Comparison of ENCODE assay signal across 10 mouse cellular contexts in genomic region chrX:72012236-72012635, GRCm38 (mm10). TPM values are rescaled to one million over a fixed set of nuclear protein-coding genes. Genes with fewer than 3 reads are reported as not detected.
DNase-seq lines count a peak whose midpoint lies in the region; ATAC-seq and TF ChIP-seq lines count a peak whose summit lies in the region.
"Had no signal": no experiment of that assay in that cellular context is flagged by ENCODE, and none has a peak within 500 bp of the region (broad histone marks: within the 10 kb centered on the region; RNA-seq: fewer than 3 reads in every experiment).

No protein-coding gene starts in this region.

- H3K4me2 ChIP-seq in heart, embryonic 16.5 days (ENCODE audit: low read depth, low read length) = no peak overlapping the region

- no peak for TF ChIP-seq POLR2A in cerebellum, adult 2 months (IDR thresholded peaks at IDR 0.05; ENCODE audit: borderline replicate concordance, insufficient read depth, low read length)

- no peak overlapping the region for H3K4me3 ChIP-seq in cerebellum, adult 2 months (replicated peaks; ENCODE audit: insufficient read depth, low read depth, low read length)
- no peak overlapping the region for H3K4me3 ChIP-seq in heart, embryonic 16.5 days (ENCODE audit: low read length)

- peak; percentile 76; the same call in 1 of the 2 replicates for ATAC-seq in heart, embryonic 16.5 days (replicated peaks; ENCODE audit: extremely low read depth, insufficient read depth, low FRiP score)

- 5% methylated on average over 9 of the region's 9 CpGs for WGBS in cerebellum, adult 2 months
- WGBS in heart, embryonic 16.5 days = 47% methylated on average over 9 of the region's 9 CpGs

- H3K9ac ChIP-seq in heart, embryonic 16.5 days (ENCODE audit: low read length) = no peak overlapping the region

- peak; percentile 9 to 45 for DNase-seq in cerebellum, adult 2 months
- DNase-seq in cerebellum, adult 9-10 months = no peak
- DNase-seq in kidney, postnatal 14 days = peak; percentile 14
- no peak for DNase-seq in kidney, adult 11 months
- peak; percentile 29 for DNase-seq in lung, postnatal 25 days (ENCODE audit: low spot score)
- DNase-seq in ovary, adult 18-20 months (ENCODE audit: low spot score) = no peak
- DNase-seq in gastrocnemius, adult 8-10 months (ENCODE audit: low spot score in 2 of 2) = no peak

- TF ChIP-seq CTCF in cerebellum, adult 2 months (IDR thresholded peaks at IDR 0.05; ENCODE audit: borderline replicate concordance, insufficient read depth, low read depth, low read length) = no peak

- no peaks in the 10 kb centered on the region; the same call in 1 of the 2 replicates for H3K4me1 ChIP-seq in cerebellum, adult 2 months (ENCODE audit: control insufficient read depth, insufficient read depth, low read length)
- 0 out of 2 replicates have a peak, but pooled peaks cover 2% of the 10 kb centered on the region for H3K4me1 ChIP-seq in heart, embryonic 16.5 days (ENCODE audit: control insufficient read depth, insufficient read depth, low read length)

- no peaks in the 10 kb centered on the region for H3K9me3 ChIP-seq in heart, embryonic 16.5 days (replicated peaks; ENCODE audit: control insufficient read depth, low read length)

- H3K27me3 ChIP-seq in cerebellum, adult 2 months (ENCODE audit: control insufficient read depth, insufficient read depth, low read length) = no peaks in the 10 kb centered on the region
- H3K27me3 ChIP-seq in heart, embryonic 16.5 days (ENCODE audit: control insufficient read depth, insufficient read depth, low read length) = no peaks in the 10 kb centered on the region

- no peak overlapping the region for H3K27ac ChIP-seq in cerebellum, adult 2 months (ENCODE audit: insufficient read depth, low read length)
- H3K27ac ChIP-seq in heart, embryonic 16.5 days (ENCODE audit: low read length) = peak overlapping the region; percentile 52

- H3K36me3 ChIP-seq in heart, embryonic 16.5 days (ENCODE audit: control insufficient read depth, insufficient read depth) = no peaks in the 10 kb centered on the region

RNA-seq across cellular contexts. Expression of gene Cnga2, which starts 20.6 kb away (rescaled TPM):
- polyA plus RNA-seq in cerebellum, adult 2 months (2012; rRNA removed) = 0.21 and 0.23 TPM in 2 replicates
- polyA plus RNA-seq in heart, embryonic 16.5 days (2015; fragmentation: Nextera tagmentation; extraction: Ambion mirVana) = 0.12 and 0.21 TPM in 2 replicates
- total RNA-seq in gastrocnemius, adult 8-10 months (2022) = not detected
- polyA plus RNA-seq: C2C12 had no signal

RNA-seq across cellular contexts. Expression of gene Fate1, which starts 39.5 kb away (rescaled TPM):
- polyA plus RNA-seq in cerebellum, adult 2 months (2012; rRNA removed) = 0.23 TPM in 1 of 2 replicates, not detected in the other
- not detected in 2 replicates for polyA plus RNA-seq in heart, embryonic 16.5 days (2015; fragmentation: Nextera tagmentation; extraction: Ambion mirVana)
- total RNA-seq in gastrocnemius, adult 8-10 months (2022) = not detected
- polyA plus RNA-seq: C2C12; intestine, embryonic 14.5 days had no signal

RNA-seq across cellular contexts. Expression of gene Prrg3, which starts 49.8 kb away (rescaled TPM):
- 12.2 and 14.0 TPM in 2 replicates for polyA plus RNA-seq in cerebellum, adult 2 months (2012; rRNA removed)
- 10.0 and 14.8 TPM in 2 replicates for polyA plus RNA-seq in heart, embryonic 16.5 days (2015; fragmentation: Nextera tagmentation; extraction: Ambion mirVana)
- 1 to 10 TPM; 2.0 to 5.0 (median 2.6) TPM for total RNA-seq in gastrocnemius, adult 8-10 months (2022)
- polyA plus RNA-seq: C2C12 had no signal

Comparison
In these comparisons a context has a peak if more than half of its experiments do, and no peak if none do; other contexts are left out.
1. DNase-seq: peak in cerebellum, adult 2 months (2 of 2), kidney, postnatal 14 days (single experiment) and lung, postnatal 25 days (single experiment); none in cerebellum, adult 9-10 months (single experiment), kidney, adult 11 months (single experiment), ovary, adult 18-20 months (single experiment) and gastrocnemius, adult 8-10 months (0 of 2).